Mouse (Mus musculus) lung, postnatal 25 days (tissue): Measurements from ENCODE around the gene 1700109H08Rik.
"Not testable (repeated sequence)": the region's sequence is repeated elsewhere in the genome, so short reads cannot be mapped to it uniquely, and the experiment has no call there.

Experiments used
- DNase-seq: peaks from one replicate; pipeline ENCODE4 v3.0.0; 2022; ENCODE audit warnings: low spot score

1700109H08Rik gene

DNA sequence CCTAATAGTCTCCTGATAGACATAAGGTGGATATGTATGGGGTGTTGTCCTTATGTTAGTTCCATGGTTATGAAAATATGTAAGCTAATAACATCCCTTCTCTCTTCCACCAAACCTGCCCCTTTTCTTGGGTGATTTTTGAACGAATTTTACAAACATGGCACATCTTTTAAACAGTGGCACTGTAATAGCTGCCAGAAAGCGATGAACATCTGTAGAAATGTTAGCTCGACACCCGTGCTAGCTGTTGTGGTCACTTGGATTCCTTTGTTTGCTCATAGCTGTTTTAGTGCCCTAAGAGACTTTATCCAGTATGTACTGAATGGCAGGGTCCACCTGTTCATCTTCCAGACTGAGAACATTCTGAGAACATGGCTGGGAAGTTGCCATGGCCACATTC lies at the start of gene 1700109H08Rik:
TSS of gene 1700109H08Rik (plus strand) at position 301 of the 400 bp plus-strand sequence.
- DNase-seq = no peak

DNA sequence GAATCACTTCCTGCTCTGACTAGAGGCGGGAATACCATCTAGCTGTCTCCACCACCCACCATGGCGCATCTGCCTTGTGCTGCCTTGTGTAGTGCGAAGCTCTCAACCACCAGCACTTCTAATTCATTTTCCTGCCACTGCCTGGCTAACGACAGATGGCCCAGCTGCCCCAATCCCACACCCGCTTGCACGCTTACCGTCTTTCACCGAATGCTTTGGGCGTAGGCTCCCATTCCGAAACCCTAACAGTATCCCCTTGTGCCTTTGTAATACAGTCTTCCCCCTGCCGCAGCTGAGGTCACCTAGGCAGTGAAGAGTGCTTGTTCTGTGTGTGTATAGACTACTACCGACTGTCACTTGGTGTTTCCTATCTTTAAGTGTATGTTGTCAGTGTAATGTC lies 49.6 kb upstream of the 1700109H08Rik start:
- no peak for DNase-seq

DNA sequence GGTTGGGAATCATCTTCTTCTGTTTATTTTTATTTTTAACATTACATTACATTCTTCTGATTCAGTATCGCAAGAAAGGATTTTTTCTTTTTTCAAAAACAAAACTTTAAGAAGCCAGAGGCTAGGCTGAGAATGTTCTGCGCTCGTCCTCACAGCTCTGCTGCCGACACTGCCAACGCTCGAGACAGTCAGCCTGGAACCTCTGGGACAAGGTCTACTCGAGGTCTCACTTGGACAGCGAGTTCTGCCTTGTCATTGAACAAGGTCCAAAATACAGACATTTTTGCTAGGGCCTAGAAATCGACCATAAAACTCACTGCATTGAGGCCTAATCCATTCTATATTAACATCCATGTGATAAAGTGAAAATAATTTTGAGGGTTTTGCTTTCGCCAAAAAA lies 48.5 kb upstream of the 1700109H08Rik start:
- no peak for DNase-seq

DNA sequence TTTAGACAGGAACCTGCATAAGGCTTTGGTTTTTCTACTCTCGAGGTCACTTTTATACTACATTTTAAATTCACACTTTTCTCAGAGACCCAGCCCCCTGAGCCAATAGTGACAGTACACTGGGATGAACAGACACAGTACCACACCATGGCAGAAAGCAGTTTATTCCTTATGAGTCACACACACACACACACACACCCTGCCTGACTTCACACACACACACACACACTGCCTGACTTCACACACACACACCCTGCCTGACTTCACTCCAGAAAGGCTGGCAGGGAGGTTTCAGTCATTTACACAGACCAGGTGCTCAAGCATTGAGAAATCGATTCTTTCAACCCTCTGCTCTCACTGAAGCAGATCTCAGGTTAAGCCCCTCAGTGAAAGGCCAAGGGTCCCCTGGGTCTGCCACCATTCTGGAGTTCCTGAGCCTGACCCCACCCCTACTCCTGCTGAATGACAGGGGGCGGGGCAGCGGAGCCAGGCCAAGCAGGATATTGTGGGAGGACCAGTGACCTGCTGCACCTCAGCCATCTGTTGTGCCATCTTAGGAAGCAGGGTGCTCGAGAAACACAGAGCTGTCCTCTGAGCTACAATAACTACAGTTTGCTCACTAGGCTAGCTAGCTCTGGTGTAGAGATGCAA lies 44.2 kb upstream of the 1700109H08Rik start:
- DNase-seq = no peak

DNA sequence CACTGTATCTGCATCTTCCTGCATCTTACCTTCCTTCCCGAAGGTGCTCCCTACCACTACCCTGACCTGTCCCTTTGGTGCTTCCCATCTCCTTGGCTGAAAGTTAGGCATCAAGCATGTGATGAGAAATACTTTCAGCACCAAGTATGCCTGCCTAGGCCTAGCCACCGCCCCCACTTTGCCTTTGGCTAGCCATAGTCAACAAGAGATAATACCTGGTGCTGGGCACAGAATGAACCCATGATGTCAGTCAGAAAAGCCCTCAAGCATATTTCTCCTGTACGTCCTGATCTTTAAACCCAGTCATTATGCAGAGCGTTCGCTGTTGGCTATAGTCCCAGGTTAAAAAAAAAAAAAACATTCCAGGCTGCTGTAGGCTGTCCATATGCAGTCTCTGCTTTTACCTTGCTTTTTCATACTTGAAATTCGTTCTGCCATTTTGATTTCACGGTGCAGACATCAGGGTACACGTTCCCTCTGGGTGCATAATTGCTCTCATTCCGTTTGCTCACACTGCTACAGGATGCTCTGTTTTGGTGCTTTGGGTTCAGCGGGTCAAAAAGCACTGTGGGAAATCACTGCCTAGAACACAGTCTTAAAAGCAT lies 41.7 kb upstream of the 1700109H08Rik start:
- DNase-seq = no peak

DNA sequence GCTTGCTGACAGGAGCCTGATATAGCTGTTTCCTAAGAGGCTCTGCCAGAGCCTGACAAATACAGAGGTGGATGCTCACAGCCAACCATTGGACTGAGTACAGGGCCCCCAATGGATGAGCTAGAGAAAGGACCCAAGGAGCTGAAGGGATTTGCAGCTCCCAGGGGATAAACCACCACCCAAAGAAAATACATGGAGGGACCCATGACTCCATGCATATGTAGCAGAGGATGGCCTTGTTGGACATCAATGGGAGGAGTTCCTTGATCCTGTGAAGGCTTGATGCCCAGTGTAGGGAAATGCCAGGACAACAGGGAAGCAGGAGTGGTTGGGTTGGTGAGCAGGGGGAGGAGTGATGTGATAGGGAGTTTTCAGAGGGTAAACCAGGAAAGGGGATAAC lies 39.3 kb upstream of the 1700109H08Rik start:
- DNase-seq = not testable (repeated sequence)

DNA sequence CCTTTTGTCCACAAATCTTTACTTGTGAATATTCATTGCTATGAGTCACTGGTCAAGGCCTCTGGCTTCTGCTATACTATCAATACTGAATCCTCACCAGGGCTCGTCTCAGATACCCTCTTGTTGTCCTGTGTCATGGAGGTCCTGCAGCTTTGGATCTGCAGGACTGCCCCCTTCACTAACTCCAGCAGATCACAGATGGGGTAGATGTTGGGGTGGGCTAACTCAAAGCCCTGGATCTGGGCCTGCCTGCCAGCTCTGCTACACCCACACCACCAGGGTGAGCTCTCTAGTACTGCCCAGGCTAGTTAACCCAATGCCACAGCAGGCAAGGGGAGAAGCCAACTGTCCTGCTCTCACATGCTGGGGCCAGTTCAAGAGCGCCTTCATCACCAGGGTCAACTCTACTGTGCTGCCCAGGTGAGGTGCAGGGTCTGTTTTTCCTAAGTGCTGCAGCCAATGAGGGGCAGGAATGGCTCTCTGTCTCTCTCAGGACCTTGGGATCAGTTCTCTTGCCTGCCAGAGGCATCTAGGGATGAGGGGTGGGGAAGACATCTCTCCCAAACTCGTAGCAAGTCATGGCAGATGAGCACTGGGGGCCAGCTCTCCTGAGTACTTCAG lies 34.7 kb upstream of the 1700109H08Rik start:
- no peak for DNase-seq

DNA sequence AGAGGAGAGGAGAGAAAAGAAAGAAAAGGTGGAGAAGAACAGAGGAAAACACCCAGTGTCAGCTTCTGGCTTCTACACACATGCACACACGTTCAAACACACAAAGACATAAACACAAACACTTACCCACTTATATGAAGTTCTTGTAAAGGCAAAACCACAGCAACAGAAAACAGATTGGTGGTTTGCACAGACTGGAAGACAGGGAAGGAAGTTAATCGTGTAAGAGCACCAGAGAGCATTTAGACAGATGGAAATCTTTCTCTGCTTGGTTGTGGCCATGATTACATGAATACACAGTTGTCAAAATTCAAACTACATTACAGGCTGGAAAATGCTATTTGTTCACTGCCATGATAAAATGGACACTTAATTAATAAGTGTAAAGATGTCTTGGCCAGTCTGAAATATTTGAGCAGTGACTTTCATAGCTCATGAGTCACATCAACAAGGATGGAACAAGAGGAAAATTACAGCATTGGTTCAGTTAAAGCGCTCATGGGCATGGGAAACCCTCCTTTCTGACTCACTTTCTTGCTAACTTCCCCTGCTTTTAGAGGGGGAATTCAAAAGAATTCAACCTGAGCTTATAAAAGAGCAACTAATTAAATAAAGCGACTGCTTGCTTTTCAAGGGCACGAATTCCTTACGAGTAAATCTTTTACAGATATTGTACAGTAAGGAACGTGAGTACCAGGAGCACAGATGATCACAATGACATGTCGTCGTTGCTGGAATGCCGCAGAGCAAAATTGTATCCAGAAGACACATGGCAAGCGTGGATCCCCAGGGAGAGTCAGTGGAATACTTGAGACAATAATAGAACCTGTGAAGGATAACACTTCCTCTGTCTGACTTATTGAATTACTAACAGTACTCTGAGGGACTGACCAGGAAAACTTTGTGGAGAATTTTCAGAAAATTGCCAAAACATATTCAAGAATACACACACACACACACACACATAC lies 32.6 kb upstream of the 1700109H08Rik start:
- no peak for DNase-seq

DNA sequence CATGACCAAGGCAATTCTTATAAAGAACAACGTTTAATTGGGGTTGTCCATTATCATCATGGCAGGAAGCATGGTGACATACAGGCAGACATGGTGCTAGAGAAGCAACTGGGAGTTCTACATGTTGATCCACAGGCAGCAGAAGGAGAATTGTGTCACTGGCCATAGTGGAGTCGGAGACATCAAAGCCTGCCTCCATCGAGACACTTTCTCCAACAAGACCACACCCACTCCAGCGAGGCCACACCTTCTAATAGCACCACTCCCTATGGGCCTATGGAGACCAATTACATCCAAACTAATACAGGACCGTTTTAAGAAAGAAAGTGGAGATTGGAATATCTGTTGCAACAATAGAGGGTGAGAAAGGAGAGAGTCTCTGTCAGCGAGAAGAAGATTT lies 29.5 kb upstream of the 1700109H08Rik start:
- DNase-seq = no peak

DNA sequence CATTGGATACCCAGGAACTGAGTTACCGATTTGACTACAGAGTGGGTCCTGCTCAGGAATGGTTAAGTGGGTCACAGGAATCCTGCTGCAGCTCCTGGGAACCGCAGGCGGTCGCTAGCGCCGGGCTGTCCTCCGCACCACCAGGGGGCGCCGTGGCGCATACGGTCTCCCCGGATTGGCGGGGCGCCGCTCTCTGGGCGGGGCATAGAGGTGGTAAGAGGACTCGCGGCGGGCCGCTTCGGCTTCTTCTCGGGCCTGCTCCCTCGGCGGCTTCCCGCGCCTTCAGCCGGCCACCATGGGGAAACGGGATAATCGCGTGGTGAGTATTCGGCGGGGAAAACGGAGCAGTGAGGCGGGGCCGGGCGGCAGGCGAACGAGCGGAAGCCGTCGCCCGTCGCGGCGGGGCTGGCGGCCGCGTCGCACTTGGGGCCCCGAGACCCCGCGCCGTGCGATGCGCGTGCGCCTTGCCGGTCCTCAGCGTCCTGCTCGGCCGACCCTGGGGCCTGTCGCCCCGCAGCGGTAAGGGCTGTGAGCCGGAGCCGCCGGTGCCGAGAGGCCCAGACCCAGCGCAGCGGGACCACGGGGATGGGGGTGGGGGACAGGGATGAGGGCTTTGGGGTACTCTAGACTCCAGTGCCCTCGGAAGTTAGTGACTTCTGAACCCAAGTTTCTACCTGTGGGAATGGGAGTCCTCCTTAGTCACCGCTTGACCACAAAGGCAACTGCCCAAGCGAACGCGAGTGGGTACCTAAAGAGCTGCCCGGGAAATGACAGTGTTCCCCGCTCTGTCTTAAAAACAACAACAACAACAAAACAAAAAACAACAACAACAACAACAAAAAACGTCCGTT lies 27.5 kb upstream of the 1700109H08Rik start, which contains the start of gene Fam133b:
TSS of gene Fam133b (plus strand) at position 205 of the 851 bp plus-strand sequence.
- peak; percentile 93 for DNase-seq

DNA sequence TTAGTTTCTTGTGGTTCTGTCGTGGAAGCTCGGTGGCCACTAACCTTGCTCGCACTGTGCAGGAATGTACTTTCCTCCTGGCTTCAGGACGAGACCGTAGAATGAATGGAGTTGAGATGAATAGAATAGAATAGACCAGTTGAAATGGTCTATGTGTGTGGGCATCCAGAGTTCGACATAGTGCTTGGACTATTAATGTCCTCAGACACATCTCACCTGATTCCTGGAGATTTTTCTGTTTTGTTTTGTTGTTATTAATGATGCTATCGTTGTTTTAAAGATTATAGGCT lies 26.9 kb upstream of the 1700109H08Rik start:
- no peak for DNase-seq

DNA sequence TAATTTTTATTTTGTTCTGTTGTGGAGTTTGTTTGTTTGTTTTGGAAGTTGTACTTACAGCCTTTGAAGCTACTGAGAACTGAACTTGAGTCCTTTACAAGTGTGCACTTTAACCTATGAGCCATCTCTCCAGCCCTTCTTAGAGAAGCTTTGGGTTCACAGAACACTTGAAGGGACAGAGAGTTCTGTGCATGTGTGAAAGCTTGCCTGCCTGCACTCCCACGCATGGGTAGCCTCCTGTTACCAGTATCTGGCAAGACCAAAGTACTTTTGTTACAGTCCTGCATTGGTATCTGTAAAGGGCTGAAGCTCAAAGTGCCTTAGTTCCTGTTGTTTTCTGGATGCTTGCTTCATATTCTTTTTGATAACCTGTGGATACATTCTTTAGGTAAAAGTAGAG lies 25.1 kb upstream of the 1700109H08Rik start:
- no peak for DNase-seq

DNA sequence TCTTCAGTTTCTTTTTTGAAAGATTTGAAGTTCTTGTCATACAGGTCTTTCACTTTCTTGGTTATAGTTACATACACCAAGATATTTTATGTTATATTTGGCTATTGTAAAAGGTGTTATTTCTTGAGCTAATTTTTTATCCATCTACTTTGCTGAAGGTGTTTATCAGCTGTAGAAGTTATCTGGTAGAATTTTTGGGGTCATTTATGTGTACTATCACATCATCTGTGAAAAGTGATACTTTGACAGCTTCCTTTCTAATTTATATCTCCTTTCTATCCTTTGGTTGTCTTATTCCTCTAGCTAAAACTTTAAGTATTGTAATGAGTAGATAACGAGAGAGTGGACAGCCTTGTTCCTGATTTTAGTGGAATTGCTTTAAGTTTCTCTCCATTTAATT lies 19.9 kb upstream of the 1700109H08Rik start:
- DNase-seq = no peak

DNA sequence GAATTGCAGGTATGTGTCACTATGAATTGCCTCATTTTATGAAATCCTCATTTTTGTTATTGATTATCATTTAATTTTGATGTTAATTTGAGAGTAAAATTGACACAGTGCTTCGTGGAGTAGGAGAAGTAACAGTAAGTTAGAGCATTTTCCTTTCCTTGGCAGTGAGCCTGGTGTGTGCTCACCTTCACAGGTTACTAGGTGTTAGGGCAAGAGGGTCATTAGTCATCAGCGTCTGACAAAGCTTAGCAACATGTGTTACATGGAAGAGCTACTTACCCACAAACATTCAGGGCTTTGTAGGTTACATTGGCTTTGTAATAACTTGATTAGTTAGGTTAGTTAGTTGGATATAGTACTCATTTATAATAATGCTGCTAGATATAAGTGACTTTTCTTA lies 17.2 kb upstream of the 1700109H08Rik start:
- DNase-seq = no peak

DNA sequence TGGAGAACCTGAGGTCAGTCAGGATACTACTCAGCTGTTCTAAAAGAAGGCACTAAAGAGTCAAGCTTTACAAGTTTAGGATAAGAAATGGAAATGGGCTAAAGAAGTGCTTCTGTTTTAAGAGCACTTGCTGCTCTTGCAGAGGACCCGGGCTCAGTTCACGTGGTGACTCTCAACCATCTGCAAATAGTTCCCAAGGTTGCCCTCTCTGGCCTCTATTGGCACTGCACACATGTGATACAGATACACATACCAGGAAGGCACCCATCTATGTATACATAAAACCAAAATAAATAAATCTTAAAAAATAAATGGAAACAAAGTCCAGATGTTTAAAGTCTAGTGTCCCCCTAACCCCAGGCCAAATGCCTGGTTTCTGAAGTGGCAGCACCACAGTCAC lies 3.5 kb downstream of the 1700109H08Rik start:
- DNase-seq = no peak

DNA sequence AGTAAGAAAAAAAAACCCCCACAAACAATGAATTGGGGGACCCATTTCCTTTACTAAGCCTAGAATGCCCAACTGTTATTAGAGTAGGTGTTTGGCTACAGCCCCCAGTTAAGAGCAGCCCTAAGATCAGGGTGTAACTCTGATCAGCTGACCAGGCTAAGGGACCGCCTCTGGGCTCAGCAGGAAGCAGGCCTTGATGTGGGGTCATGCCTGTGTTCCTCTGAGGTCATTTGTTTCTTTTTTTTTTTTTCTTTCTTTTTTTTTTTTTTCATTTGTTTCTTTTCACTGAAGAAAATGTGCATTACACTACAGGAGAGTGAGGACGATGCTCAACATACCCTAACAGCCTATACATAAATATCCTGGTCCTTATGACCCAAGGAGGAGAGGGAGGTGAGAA lies 6.6 kb downstream of the 1700109H08Rik start:
- DNase-seq = no peak

DNA sequence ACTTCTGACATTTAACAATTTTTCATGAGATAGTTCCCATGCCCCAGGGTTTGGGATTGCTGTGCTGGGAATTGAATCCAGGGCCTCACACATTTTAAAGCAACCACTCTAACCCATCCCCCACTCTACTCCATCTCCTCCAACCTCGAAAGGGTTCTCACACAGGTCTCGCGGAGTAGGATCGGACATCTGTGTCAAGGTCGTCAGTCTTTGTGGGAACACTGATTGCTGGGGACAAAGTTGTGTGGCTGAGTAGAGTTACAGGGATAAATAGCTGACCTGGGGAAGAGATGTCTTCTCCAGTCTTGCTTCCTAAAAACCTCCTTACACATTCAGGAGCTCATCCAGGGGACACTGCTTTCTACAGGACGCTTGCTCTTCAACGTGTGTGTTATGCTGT lies 7.7 kb downstream of the 1700109H08Rik start:
- no peak for DNase-seq

DNA sequence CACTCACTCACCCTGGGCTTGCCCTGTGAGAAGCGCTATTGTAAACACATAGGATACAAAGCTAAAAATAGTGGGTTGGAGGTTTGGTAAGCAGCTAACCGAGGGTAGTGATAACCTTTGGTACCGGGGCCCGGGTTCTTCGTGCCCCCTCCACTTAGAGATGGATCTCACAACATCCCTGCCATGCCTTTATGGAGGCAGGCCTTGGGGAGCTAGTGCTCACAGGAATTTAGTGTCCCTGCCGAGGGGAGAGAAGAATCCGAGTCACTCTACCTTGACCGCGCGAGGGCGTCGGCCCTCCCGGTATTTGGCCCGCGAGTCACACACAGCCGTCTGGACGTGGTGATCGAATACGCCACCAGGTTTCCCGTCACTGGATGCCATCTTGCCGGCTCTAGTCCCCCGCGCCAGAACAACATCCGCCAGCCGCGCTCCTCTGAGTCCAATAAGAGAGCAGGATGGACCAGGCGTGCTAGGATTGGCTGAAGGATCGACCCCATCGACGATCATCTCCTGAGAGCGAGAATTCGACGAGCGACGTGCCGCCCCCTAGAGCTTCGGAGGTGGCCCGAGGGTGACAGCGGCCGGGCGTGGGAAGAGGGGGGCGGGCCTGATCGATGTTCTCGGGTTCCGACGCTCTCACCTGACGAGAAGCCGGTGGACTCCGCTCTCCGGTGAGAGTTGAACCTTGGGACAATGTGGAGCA lies 24.5 kb downstream of the 1700109H08Rik start, which contains the start of gene Pex1:
TSS of gene Pex1 (plus strand) at position 374 of the 706 bp plus-strand sequence.
- peak; percentile 96 for DNase-seq

DNA sequence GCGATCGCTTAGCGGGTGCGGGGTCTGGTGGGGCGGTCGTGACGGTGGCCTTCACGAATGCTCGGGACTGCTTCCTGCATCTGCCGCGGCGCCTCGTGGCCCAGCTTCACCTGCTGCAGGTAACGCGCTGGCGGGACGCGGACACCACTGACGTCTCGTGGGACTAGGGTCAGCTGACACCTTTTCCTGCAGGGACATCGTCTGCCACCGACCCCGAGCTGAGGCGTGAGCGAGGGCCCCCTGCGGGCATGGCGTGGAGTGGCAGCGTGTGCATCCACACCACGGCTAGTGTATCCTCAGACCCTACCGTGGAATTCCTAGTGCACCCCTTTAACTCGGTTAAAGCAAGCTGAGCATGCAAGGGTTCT lies 25.0 kb downstream of the 1700109H08Rik start, which contains the start of gene Rbm48:
TSS of gene Rbm48 (minus strand) at position 187 of the 368 bp plus-strand sequence.
- peak; percentile 81 for DNase-seq

DNA sequence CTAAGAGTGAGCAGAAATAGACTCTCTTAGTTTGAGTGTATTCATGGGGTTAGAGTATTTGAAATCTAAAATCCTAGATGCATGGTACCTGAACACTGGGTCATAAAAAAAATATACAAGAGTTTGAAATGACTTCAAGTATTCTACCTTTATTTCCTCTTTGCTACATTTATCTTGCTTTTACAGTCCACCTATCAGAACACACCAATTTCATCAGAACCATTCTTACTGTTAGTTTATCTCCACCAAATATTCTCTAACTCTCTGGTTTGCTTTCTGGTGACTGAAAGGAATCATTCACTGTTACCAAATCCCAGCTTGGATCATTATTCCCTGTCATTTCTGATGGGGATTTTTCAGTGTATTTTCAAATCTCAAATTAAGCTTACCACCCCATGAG lies 25.8 kb downstream of the 1700109H08Rik start:
- DNase-seq = no peak

DNA sequence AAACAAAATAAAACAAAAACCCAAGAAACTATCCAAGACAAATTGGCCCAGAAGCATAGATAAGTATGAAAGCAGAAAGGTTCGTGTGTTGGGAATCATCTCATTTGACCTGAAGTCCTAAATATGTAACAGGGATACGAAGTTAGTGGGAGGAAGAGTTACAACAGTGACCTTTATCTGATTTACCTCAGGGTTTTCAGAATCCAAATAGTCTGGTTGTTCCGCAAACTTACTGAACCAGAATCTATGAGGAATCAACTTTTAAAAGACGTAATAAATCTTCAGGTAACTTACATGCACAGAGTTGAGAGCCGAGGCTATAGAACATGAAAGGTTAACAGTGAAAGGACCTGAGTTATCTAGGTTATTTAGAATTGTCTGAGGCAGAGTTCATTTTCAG lies 27.4 kb downstream of the 1700109H08Rik start:
- DNase-seq = no peak
